Mouse (Mus musculus): ENCODE measurements around the gene Mrap.

DNA sequence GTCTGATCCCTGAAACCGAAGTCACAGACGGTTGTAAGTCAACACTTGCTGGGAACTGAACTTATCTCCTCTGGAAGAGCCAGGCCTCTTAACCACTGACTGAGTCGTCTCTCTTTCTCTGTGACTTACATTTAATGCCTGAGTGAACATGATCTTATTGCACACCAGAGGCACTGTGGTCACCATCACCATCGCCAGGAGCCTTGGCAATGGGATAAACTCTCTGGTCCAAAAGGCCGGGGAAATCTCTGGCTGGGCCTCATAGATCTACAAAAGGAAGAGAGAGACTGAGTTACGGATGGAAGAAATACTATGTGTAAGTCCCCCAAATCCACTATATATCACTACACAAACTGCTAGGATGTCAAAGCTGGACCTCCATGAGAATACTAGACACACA, 52.9 kb downstream of the Mrap start:
- TF ChIP-seq CTCF (conservative IDR thresholded peaks at IDR 0.05; ENCODE audit: insufficient read depth, insufficient read length, low read depth, low read length) (no peak), POLR2A (IDR thresholded peaks at IDR 0.05; ENCODE audit: low read depth, low read length) (no peak)

All from kidney, adult 2 months (tissue).